Mouse (Mus musculus): Measurements from ENCODE around the gene Hoxd4.

The Hoxd4 gene

GRCm38 (mm10) chr2:74730331-74730730 lies 18.6 kb downstream of the Hoxd4 start:
- DNase-seq (ENCODE audit: low spot score) = no peak

GRCm38 (mm10) chr2:74731055-74731454 lies 19.3 kb downstream of the Hoxd4 start:
- no peak for DNase-seq (ENCODE audit: low spot score)

GRCm38 (mm10) chr2:74731799-74732512 lies 20.2 kb downstream of the Hoxd4 start:
- DNase-seq (ENCODE audit: low spot score) = no peak

GRCm38 (mm10) chr2:74732513-74733316 lies 21.0 kb downstream of the Hoxd4 start:
- DNase-seq (ENCODE audit: low spot score) = no peak

- peak; percentile 3 for DNase-seq (ENCODE audit: low spot score)
Observed at GRCm38 (mm10) chr2:74733317-74733661, 21.6 kb downstream of the Hoxd4 start.

- peak; percentile 1 for DNase-seq (ENCODE audit: low spot score)
Observed at GRCm38 (mm10) chr2:74733765-74734164, 22.0 kb downstream of the Hoxd4 start.

- peak; percentile 47 for DNase-seq (ENCODE audit: low spot score)
Observed at GRCm38 (mm10) chr2:74734451-74734850, 22.7 kb downstream of the Hoxd4 start.

- DNase-seq (ENCODE audit: low spot score) = no peak
Observed at GRCm38 (mm10) chr2:74734996-74735811, 23.5 kb downstream of the Hoxd4 start.

- DNase-seq (ENCODE audit: low spot score) = peak; percentile 27
Observed at GRCm38 (mm10) chr2:74735851-74736687, 24.3 kb downstream of the Hoxd4 start.

- peak; percentile 2 for DNase-seq (ENCODE audit: low spot score)
Observed at GRCm38 (mm10) chr2:74736688-74737577, 25.2 kb downstream of the Hoxd4 start.

GRCm38 (mm10) chr2:74737578-74738070 lies 25.9 kb downstream of the Hoxd4 start:
- peak; percentile 7 for DNase-seq (ENCODE audit: low spot score)

GRCm38 (mm10) chr2:74738623-74739475 lies 27.1 kb downstream of the Hoxd4 start:
- DNase-seq (ENCODE audit: low spot score) = peak; percentile 37

- no peak for DNase-seq (ENCODE audit: low spot score)
Observed at GRCm38 (mm10) chr2:74739476-74739800, 27.7 kb downstream of the Hoxd4 start.

- peak; percentile 2 for DNase-seq (ENCODE audit: low spot score)
Observed at GRCm38 (mm10) chr2:74739869-74740268, 28.1 kb downstream of the Hoxd4 start.

- DNase-seq (ENCODE audit: low spot score) = peak; percentile 23
Observed at GRCm38 (mm10) chr2:74740311-74741091, 28.8 kb downstream of the Hoxd4 start.

GRCm38 (mm10) chr2:74741252-74741978 lies 29.7 kb downstream of the Hoxd4 start:
- DNase-seq (ENCODE audit: low spot score) = peak; percentile 9

GRCm38 (mm10) chr2:74741979-74742277 lies 30.2 kb downstream of the Hoxd4 start:
- DNase-seq (ENCODE audit: low spot score) = no peak

Measured in yolk sac, embryonic 10.5 days (tissue).